Mouse (Mus musculus) G1E-ER4 (cell line): ENCODE data around the gene Ap1m1. TPM values are rescaled to one million over a fixed set of nuclear protein-coding genes. Genes with fewer than 3 reads are reported as not detected.
A peak's percentile ranks its signal among the peaks of the same experiment; 100 is the strongest.

Experiments used
- GATA1 ChIP-seq: IDR thresholded peaks from one replicate; pipeline ENCODE4 v1.8.0; 2012; ENCODE audit warnings: low read length, inconsistent platforms
- polyA plus RNA-seq: library from polyadenylated mRNA; stranded (reverse); fragments of >175 nt; gene quantifications from 2 replicates; pipeline ENCODE4 v1.2.3, GENCODE M21; 2012

Gene Ap1m1
- polyA plus RNA-seq, 1 experiment: 119 TPM

DNA sequence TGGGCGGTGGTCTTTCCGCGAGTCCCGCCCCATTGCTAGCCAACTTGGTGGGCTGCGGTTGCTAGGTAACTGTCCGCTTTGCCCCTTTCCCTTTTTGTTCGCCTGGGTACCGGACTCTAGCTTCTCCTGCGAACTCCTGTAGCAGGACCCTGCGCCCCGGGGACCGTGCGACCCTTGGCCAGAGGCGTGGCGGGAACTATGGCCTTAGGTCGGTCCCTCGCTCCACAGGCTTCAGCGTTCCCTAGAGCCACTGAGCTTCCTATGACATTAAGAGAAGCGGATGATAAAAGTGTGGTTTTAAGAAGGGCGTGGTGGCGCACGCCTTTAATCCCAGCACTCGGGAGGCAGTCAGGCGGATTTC is 565 bp downstream of the Ap1m1 start:
- no peak for TF ChIP-seq GATA1

GRCm38 (mm10) chr8:72240951-72241350 is 1.1 kb downstream of the Ap1m1 start:
- TF ChIP-seq GATA1: no peak

GRCm38 (mm10) chr8:72242226-72242625 is 2.4 kb downstream of the Ap1m1 start:
- TF ChIP-seq GATA1: no peak

DNA sequence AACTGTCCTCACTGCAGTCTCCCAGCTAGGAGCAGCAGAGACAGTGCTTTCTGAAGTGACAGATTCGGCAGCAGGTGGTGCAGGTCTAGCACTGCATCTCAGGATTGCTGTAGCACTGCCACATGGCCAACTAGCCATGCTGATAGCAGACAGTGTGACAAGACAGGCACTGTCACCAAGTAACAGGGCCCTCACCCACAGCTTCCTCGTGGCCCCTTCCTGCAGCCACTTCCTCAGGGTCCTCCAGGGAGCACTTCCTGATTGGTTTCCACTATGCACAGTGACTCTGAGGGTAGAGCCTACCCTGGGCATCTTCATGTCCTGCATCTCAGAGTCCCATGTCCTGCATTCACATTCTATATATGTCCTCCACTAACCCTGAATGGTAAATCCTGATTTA is 4.8 kb downstream of the Ap1m1 start:
- TF ChIP-seq GATA1: no peak

GRCm38 (mm10) chr8:72257171-72257901 is 17.5 kb downstream of the Ap1m1 start:
- TF ChIP-seq GATA1: no peak

- TF ChIP-seq GATA1: no peak
Observed at GRCm38 (mm10) chr8:72257902-72258238, 18.1 kb downstream of the Ap1m1 start.

- no peak for TF ChIP-seq GATA1
Observed at GRCm38 (mm10) chr8:72259862-72260261, 20.0 kb downstream of the Ap1m1 start.

DNA sequence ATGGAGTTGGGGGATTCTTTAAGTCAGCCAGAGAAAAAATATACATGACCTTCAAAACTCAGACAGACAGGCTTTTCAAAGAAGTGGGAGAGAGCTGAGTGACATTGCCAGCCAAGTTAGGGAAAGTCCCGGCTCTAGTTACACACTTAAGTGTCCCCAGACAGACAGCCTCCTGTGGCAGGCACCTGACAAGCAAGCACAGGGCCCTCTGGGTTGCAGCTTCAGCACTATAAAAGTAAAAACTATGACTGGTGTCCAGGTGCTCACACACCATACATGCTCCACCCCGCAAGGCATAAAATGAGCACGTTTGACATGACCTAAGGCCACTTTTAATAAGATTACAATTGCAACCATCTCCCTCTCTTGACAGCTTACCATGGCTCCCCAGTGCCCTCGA is 20.8 kb downstream of the Ap1m1 start:
- TF ChIP-seq GATA1: no peak

DNA sequence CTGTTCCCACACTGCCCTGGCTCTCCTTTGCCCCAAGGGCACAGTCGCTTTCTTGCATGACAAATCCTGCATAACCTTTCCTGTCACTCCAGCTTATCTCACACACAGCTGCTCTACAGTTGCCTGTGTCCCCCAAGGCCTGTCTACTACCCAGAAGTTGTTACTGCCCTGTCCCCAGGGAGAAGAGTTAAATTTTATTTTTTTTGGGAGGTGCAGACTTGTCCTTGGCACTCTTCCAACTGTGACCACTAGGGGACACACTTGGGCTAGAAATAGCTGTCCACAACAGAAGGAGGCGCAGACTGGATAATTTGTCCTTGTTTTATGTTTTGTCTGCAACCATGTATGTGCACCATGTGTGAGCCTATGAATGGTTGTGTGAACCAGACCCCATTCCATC is 21.2 kb downstream of the Ap1m1 start:
- no peak for TF ChIP-seq GATA1

DNA sequence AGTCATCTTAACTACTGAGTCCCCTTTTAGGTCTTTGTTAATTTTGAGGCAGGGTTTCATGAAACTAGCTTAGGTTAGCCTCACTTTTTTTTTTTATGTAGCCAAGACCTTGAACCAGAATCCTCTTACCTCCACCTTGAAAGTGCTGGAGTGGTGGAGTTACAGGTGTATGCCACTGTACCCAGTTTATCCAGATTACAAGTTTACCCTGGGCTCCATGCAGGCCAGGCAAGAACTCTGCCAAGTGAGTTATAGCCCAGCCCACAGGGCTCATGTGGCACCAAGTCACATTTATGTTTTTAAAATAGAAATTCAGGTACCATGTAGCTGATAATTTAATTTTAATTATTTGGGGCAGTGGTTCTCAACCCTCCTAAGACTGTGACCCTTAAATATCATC is 21.6 kb downstream of the Ap1m1 start:
- TF ChIP-seq GATA1: no peak

GRCm38 (mm10) chr8:72261872-72262271 is 22.1 kb downstream of the Ap1m1 start:
- TF ChIP-seq GATA1: no peak

GRCm38 (mm10) chr8:72262756-72263155 is 22.9 kb downstream of the Ap1m1 start:
- no peak for TF ChIP-seq GATA1

- no peak for TF ChIP-seq GATA1
Observed at GRCm38 (mm10) chr8:72263451-72263850, 23.6 kb downstream of the Ap1m1 start.

GRCm38 (mm10) chr8:72265342-72265741 is 25.5 kb downstream of the Ap1m1 start:
- no peak for TF ChIP-seq GATA1

DNA sequence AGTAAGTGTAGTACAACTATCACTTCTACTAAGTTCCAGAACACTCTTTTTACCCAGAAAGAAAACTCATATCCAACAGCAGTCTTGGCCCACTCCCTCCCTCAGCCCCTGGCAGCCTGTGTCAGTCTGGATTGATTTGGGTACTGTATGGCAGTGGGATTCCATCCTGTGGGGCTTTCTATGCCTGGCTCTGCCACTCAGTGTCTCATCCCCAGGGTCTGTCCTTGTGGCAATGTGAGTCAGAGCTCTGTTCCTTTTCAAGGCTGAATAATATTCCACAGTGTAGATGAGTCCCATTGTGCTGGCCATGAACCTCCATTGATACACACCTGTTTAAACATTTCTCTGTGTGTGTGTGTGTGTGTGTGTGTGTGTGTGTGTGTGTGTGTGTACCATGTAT is 26.9 kb downstream of the Ap1m1 start:
- no peak for TF ChIP-seq GATA1

DNA sequence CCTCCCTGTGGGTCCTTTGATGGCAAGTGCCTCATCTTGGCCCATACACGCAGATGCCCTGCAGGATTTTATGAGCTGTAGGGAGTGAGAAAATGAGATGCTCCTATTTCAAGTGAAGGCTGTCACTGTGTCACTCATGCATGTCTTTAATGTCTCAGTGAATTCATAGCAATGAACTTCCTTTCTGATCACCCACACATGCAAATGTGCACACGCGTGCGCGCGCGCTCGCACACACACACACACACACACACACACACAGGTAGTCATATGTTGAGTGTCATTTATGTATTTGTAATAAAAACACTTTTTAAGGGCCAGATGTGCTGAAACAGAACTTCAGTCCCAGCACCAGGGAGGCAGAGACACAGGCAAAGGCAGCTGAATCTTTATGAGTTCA is 27.3 kb downstream of the Ap1m1 start:
- no peak for TF ChIP-seq GATA1

GRCm38 (mm10) chr8:72268356-72268755 is 28.5 kb downstream of the Ap1m1 start:
- TF ChIP-seq GATA1: peak; percentile 87

- no peak for TF ChIP-seq GATA1
Observed at GRCm38 (mm10) chr8:72270606-72271005, 30.8 kb downstream of the Ap1m1 start.
